Mouse (Mus musculus) bone marrow macrophage, adult 2 months (primary cell): ENCODE data around the gene Nono.

Experiments
- CTCF ChIP-seq: IDR thresholded peaks from 2 replicates; pipeline ENCODE4 v1.5.1; 2012; ENCODE audit warnings: low read depth, mild to moderate bottlenecking, low read length, moderate library complexity
- POLR2A ChIP-seq: IDR thresholded peaks from 2 replicates; pipeline ENCODE4 v1.6.1; 2012; ENCODE audit warnings: mild to moderate bottlenecking, low read depth, low read length, borderline replicate concordance

GRCm38 (mm10) chrX:101384439-101385137, 44.5 kb upstream of the Nono start:
- TF ChIP-seq CTCF = no peak
- TF ChIP-seq POLR2A = no peak
